Mouse (Mus musculus) stomach, postnatal 0 days (tissue): ENCODE data around the gene Enpp4.

Experiments used
- CTCF ChIP-seq: IDR thresholded peaks from 2 replicates; pipeline ENCODE4 v1.5.1; 2016; ENCODE audit warnings: antibody characterized with exemption, low read depth, mild to moderate bottlenecking, moderate library complexity
- EP300 ChIP-seq: optimal IDR thresholded peaks from 2 replicates; pipeline ENCODE3; 2016; ENCODE audit warnings: antibody characterized with exemption

DNA sequence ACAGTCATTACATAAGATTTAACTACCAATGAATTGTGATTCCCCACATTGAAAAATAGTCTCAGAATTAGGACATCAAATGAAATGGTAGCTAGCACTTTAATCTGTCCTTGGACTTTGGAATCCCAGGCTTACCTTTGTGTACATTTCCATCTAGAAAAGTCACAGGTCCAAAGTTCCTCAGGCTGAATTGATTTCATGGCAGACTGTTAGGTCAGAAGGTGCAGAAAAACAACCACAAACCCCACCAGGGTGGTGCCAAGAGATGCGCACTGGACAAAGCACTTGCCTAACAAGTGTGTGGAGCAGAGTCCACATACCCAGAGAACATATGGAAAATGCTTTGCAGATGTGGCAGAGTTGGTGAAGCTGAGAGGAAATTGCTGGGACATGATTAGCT lies 48.5 kb downstream of the Enpp4 start:
- TF ChIP-seq CTCF (no peak), EP300 (no peak)
